Mouse (Mus musculus) layer of hippocampus, postnatal 10 days (tissue): ENCODE measurements at regions not wholly inside any gene's neighbourhood (a gene's known extent, or its start where the extent isn't known, plus 50 kb on each side); places are given as distances from the start of the nearest gene placed in this dataset.
"Not testable (repeated sequence)": the region's sequence is repeated elsewhere in the genome, so short reads cannot be mapped to it uniquely, and the experiment has no call there.

Source experiments
- DNase-seq, 2 experiments: peaks; one replicate each; pipeline ENCODE4 v3.0.0; 2021; ENCODE audit warnings: low spot score in 2 of 2

DNA sequence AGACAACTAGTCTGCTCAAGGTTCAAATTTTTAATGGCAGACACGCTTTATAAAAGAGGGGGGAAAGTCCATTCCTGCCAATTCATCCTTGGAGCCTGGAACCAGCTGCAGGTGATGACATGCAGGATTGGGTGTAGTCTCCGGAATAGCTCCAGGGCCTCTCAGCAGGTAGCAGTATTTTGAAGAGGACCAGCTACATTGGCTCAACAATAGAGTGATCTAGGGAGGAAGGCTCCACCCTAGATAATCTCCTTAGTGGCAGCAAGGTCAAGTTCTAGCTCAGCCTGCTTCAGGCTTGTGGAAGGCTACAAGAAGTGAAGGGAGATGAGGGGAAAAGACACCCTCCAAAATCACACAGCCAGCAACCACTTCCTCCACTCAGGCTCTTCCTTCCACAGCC is 1405.1 kb downstream of the 4930444P10Rik start:
- DNase-seq: not testable (repeated sequence)

DNA sequence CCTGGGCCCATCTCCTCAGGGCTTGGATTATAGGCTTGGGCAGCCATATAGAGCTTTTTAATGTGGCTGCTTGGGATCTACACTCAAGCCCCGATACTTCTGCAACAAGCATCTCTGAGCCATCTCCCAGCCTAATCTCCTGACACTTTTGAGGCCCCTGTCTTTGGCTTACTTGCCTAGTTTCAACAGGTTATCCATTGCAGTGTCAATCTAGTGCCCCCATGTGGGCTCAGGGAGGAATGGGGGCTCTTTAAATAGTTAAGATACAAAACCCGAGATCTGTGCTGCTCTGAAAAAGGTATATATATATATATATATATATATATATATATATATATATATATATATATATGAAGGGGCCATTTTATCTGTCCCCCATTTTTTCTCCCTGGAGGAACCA is 1407.0 kb downstream of the 4930444P10Rik start:
- no peak for DNase-seq

GRCm38 (mm10) chr1:14680443-14680842 is 1412.7 kb downstream of the 4930444P10Rik start:
- DNase-seq: no peak

DNA sequence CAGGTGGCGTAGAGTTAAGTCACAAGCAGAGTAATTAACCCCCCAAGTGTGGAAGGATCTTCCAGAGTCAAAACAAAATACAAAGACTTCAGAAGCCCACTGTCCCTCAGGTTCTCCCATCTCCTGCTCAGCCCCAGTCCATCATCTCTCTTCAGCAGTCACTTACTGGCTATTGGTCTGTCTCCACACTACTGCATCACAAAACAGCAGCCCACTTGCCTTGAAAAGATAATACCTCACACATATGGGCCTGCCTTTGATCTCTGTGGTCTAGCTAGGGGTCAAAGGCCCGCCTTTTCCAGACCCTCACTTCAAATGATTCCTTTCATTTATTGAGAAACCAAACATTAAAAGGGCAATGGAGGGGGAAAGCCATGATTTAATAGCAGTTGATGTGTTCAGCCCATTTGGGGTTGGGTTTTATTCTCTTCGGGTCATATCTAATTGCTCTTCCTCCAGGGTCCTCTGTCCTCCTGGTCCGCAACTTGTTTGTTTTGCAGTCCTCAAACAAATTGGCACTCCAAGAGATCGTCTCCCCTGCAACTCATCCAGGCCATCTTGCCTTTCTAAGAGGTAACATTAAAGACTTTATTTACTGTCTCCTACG is 1420.6 kb downstream of the 4930444P10Rik start:
- no peak for DNase-seq

GRCm38 (mm10) chr1:14662706-14663312 is 1430.3 kb downstream of the 4930444P10Rik start:
- no peak for DNase-seq

GRCm38 (mm10) chr1:14661854-14662253 is 1431.3 kb downstream of the 4930444P10Rik start:
- DNase-seq: no peak

DNA sequence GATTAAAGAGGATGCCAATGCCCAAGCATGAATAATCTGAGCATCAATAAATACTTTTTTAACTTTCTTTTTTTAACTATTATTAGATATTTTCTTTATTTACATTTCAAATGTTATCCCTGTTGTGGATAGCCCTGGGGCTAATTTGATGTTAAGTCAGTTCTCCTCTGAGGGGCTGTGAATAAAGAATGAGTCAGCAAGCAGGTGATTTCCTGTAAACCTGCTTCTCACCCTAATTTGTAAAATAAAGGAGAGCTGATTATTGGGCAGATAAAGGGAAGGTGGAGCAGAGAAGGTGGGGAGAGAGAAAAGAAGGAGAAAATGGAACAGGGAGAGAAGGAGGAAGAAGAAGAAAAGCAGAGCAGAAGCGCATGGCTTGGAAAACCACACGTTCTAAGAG is 1442.8 kb downstream of the 4930444P10Rik start:
- DNase-seq: no peak

- peak; percentile 29 to 64 for DNase-seq
These were observed 1457.4 kb downstream of the 4930444P10Rik start for GRCm38 (mm10) chr1:14635642-14636263.

DNA sequence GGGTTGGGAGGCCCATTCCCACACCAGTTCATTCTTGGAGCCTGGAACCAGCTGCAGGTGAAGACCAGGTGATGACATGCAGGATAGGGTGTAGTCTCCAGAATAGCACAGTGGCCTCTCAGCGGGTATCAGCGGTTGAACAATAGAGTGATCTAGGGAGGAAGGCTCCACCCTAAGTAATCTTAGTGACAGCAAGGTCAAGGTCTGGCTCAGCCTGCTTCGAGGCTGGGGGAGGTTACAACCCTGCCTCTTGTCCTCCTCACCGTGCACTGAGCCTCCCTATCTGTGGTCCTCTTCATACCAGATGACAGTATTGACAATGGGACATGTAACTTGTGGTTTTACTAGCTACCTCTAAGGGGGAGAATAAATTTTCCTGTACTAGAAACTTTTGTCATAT is 1461.1 kb downstream of the 4930444P10Rik start:
- no peak for DNase-seq

DNA sequence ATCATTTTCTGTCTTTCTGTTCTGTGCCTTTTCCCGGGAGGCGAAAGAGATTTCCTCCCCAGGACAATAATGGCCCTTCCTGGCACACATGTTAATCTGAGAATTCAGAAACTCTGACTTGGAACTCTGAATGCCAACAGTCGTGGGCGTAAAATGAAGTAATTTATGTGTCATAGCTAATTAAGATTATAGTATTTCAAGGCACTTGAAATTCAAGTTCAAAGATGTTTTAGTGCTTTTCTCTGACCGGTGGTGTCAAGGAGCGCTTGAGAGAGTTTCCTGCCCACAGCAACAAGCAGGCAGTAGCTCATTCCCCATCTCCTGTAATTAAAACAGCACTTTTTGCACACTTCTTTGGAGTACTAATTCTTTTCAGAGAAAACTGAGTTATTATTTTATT is 1465.9 kb downstream of the 4930444P10Rik start:
- DNase-seq: no peak

- DNase-seq: no peak
These were observed 1466.4 kb downstream of the 4930444P10Rik start for GRCm38 (mm10) chr1:14626685-14627084.

DNA sequence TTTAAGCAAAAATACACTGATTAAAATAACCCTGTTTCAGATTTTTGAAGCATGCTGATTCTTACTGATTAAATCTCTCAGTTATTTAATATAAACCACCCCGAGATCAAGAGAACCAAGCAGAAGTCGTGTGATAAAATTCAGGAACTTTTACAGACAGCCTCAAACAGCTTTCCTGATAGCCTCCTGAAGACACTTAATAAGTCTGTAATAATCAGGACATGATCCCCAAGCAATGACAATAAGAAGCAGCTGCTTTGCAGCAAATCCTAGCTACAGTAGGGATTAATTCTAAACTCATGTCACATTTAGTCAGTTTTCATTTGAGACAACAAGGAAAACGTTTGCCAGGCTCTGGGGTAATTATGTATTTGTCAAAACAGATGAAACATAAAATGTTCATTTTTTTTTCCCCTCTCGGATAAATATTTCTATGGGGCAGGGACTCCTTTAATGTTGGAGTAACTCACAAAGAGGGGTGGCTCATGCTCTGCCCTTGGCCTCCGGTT is 1472.1 kb downstream of the 4930444P10Rik start:
- no peak for DNase-seq

GRCm38 (mm10) chr1:14613232-14613894 is 1479.8 kb downstream of the 4930444P10Rik start:
- DNase-seq: no peak

- no peak for DNase-seq
These were observed 1484.1 kb downstream of the 4930444P10Rik start for GRCm38 (mm10) chr1:14609054-14609453.

DNA sequence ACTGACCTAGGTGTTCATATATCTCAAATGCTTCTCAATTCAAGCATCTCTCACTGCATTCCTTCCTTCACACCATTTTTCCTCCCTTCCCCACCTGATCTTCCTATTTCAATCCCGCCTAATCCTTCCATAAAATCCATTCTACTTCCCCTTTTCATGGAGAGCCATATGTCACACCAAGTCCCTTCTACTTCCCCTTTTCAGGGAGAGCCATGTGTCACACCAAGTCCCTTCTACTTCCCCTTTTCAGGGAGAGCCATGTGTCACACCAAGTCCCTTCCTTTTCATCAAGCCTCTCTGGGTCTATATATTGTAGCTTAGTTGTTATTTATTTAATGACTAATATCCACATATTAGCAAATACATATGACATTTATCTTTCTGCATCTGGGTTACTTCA is 1497.2 kb downstream of the 4930444P10Rik start:
- DNase-seq: no peak

DNA sequence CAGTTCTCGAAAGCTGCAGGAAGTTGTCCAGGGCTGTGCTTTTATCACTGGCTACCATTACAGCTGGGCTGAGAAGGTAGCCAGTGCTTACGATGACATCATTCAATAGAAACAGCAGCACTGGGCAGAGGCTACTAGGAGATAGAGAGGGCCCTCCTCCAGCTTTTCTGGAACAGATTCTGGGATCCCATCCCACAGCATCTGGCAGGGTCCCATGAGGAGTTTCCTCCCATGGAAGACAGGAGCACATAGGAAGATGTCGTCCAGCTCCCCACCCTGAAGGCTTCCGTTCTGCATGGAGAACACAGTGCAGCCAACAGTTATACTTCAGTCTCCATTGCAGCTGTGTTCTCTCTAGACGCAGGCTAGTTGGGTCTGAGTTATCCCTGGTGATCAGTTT is 1503.2 kb downstream of the 4930444P10Rik start:
- no peak for DNase-seq

DNA sequence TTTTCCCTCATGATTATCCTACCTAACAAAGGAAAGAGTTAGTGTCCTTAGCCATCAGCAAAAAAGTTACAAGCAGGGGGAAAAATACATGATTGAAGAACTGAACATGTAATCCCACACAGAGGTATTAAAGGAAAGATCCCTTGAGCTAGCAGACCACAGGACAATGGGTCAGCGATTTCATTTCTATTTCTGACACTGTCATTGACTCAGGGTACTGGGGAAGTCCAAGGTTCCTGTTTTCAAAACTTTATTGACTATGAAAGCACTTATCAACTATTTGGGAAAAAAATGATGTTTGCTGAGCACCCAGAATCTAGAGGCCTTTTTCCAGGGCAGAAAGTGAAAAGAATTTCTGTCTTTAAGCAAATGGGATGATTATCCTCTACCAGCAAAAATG is 1513.7 kb downstream of the 4930444P10Rik start:
- DNase-seq: no peak

DNA sequence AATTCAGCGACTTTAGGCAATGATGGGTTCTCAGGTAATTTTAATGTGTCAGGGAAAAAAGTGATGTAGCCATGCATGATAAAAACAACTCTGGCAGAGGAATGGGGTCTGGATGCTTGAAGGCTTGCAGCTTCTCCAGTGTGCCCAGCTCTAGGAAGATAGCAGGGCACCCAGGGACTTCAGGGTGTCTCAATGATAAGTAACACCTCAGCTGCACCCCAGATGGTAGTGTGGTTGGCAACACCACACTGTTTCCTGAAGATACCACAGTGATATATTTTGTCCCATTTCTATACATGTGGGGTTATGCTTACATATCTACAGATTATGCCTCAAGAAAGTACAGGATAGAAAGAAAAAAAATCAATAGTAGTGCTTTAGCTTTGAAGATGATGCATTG is 1516.9 kb downstream of the 4930444P10Rik start:
- DNase-seq: no peak

DNA sequence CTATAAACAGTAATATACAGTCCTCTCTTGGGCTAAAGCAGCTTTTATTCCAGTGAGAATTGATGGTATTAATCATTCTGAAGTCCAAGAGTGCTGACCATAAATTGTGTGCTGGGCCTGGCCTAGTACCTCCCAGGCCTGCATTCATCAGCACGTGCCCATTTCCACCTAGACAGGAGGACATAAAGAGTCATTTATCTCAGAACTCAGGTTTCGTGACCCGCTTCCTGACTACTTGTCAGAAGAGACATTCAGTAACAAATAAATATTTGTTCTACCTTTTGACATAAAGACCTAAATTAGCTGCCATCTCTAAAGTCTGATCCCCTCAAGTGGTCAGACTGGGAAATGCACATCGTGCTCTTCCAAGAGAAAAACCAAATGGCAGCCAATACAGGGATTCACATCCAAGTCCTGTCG is 1522.6 kb downstream of the 4930444P10Rik start:
- DNase-seq: peak in 1 of 2 experiments; percentile 12

- no peak for DNase-seq
These were observed 1523.0 kb downstream of the 4930444P10Rik start for GRCm38 (mm10) chr1:14570113-14570512.

DNA sequence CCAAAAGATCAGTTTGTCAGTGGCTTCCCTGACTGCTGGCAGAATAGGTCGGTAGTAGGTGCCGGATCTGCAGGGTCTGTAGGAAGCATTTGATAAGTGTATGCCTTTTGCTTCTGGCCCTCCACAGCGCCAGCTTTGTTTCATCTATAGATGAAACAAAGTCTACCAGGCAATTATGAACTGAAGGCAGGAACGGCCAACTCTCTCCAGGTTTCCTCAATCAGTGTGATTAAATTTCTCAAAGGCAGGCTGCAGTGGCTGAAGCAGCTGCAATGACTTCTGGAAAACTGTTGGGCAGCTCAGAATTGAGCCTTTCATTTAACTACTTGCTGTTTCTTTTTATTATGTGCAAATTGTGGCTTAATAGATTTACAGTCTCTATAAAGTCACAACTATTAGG is 1526.1 kb downstream of the 4930444P10Rik start:
- DNase-seq: no peak

DNA sequence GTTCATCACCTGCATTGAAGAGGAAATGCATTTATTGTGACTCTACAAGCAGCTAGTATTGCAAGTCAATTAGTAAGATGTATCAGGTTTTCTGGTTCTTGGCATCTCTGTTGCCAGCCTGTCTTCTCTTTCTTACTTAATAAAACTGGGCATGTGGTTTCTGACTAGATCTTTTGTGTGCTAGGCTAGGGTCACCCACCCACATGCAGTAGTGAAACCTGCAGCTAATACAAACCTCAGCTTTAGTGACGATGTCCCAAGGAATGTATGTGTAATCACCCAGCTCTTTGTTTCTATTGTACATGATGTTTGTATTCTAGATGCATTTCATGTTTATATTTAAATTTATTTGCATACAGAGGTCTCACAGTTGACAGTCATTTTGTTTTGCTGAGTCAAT is 1526.7 kb downstream of the 4930444P10Rik start:
- DNase-seq: no peak
